Mouse (Mus musculus) small intestine, adult 2 months (tissue): Measurements from ENCODE around the gene Adssl1.

Source experiments
- CTCF ChIP-seq: fragments of 200-500 bp; IDR thresholded peaks from 2 replicates; pipeline ENCODE4 v1.5.1; 2012; ENCODE audit warnings: low read depth, mild to moderate bottlenecking, control low read depth, inconsistent platforms, low read length, moderate library complexity, mixed read lengths; ENCODE audit not compliant: insufficient replicate concordance, insufficient read length; ENCODE audit errors: extremely low read depth
- POLR2A ChIP-seq: fragments of 200-500 bp; IDR thresholded peaks from 2 replicates; pipeline ENCODE4 v1.6.1; 2012; ENCODE audit warnings: low read depth, mild to moderate bottlenecking, control low read depth, inconsistent platforms, low read length, moderate library complexity

DNA sequence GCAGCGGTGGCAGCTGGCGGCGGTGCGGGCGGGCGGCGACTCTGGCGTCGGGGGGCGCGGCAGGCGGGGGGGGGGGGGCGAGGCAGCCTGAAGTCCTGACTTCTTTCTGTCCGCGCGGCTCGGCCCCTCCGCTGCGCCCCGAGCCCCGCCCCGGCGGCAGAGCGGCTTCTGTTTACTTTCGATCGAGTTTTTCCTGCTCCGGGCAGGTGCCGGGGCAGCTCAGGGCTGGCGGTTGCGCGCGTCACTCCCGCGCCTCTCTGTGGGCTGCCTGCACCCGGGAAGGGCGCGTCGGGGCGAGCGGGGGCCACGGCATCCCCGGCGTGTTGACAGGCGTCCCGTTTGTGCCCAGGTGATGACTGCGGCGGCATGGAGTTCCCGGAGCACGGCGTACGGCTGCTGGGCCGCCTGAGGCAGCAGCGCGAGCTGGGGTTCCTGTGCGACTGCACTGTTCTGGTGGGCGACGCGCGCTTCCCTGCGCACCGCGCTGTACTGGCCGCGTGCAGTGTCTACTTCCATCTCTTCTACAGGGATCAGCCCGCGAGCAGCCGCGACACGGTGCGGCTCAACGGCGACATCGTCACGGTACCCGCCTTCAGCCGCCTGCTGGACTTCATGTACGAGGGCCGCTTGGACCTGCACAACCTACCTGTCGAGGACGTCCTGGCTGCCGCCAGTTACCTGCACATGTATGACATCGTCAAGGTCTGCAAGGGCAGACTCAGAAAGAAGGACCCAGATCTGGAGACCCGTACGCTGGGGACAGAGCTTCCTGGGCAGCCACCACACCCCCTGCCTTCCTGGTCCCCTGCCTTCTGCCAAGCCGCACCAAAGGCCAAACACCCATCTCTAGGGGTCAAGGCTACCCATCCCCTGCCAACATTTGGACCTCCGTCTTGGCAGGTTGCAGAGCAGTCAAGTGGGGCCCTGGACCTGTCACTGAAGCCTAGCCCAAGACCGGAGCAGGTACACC lies 59.5 kb downstream of the Adssl1 start:
- no peak for TF ChIP-seq CTCF
- TF ChIP-seq POLR2A, result no peak
